ENCODE assay signal across 10 mouse cellular contexts in genomic region chr15:97135291-97135690, GRCm38 (mm10).
DNase-seq lines count a peak whose midpoint lies in the region; ATAC-seq lines count a peak whose summit lies in the region.
"Had no signal": no experiment of that assay in that cellular context is flagged by ENCODE, and none has a peak within 500 bp of the region (broad histone marks: within the 10 kb centered on the region; RNA-seq: fewer than 3 reads in every experiment).

No protein-coding gene starts in this region.

- no peak for ATAC-seq in hindbrain, embryonic 14.5 days (ENCODE audit: low FRiP score)
- ATAC-seq in hindbrain, embryonic 16.5 days = no peak

- WGBS in hindbrain, embryonic 14.5 days = 12% methylated on average over 11 of the region's 11 CpGs
- 14% methylated on average over 11 of the region's 11 CpGs for WGBS in hindbrain, embryonic 16.5 days
- WGBS in large intestine, adult 2 months = 7% methylated on average over 11 of the region's 11 CpGs

- intact Hi-C loops in gastrocnemius, postnatal 14 days (cut with DNase I; ENCODE audit: low total_unique reads) = no loop called here

- no peak overlapping the region for H3K9ac ChIP-seq in hindbrain, embryonic 14.5 days
- no peak overlapping the region for H3K9ac ChIP-seq in hindbrain, embryonic 16.5 days (ENCODE audit: low read depth, low read length)
- H3K9ac ChIP-seq: embryonic facial prominence, embryonic 15.5 days; midbrain, embryonic 12.5 days had no signal

- DNase-seq in hindbrain, embryonic 14.5 days (ENCODE audit: low spot score) = peak; percentile 80
- peak; percentile 78 for DNase-seq in ES-CJ7 (ENCODE audit: low read depth, low spot score)
- DNase-seq in c-Kit-positive CD71-negative TER-119-negative erythroid progenitor cells, embryonic 14.5 days (ENCODE audit: low read depth) = peak; percentile 53
- DNase-seq in gastrocnemius, postnatal 14 days = peak; percentile 55
- DNase-seq in large intestine, adult 2 months (ENCODE audit: low read depth, low spot score) = peak; percentile 7
- DNase-seq in lung, postnatal 25 days (ENCODE audit: low spot score) = peak; percentile 65
- DNase-seq in testis, postnatal 14 days (ENCODE audit: low spot score) = peak; percentile 21

- H3K4me1 ChIP-seq in hindbrain, embryonic 14.5 days (replicated peaks; ENCODE audit: control insufficient read depth, insufficient read depth, low read length) = no peaks in the 10 kb centered on the region
- no peaks in the 10 kb centered on the region for H3K4me1 ChIP-seq in hindbrain, embryonic 16.5 days (ENCODE audit: control insufficient read depth, insufficient read depth, low read depth, low read length)
- H3K4me1 ChIP-seq: midbrain, embryonic 12.5 days had no signal

- no peaks in the 10 kb centered on the region for H3K27me3 ChIP-seq in hindbrain, embryonic 14.5 days (ENCODE audit: control insufficient read depth, insufficient read depth, low read length)
- no peaks in the 10 kb centered on the region for H3K27me3 ChIP-seq in hindbrain, embryonic 16.5 days (replicated peaks; ENCODE audit: control insufficient read depth, insufficient read depth, low read length)
- H3K27me3 ChIP-seq: embryonic facial prominence, embryonic 15.5 days; midbrain, embryonic 12.5 days had no signal

- no peak overlapping the region for H3K4me3 ChIP-seq in hindbrain, embryonic 14.5 days (replicated peaks; ENCODE audit: low read length)
- H3K4me3 ChIP-seq in hindbrain, embryonic 16.5 days (ENCODE audit: low read length) = no peak overlapping the region
- H3K4me3 ChIP-seq: embryonic facial prominence, embryonic 15.5 days; midbrain, embryonic 12.5 days had no signal

- no peaks in the 10 kb centered on the region for H3K36me3 ChIP-seq in hindbrain, embryonic 14.5 days (replicated peaks; ENCODE audit: control insufficient read depth, insufficient read depth)
- no peaks in the 10 kb centered on the region for H3K36me3 ChIP-seq in hindbrain, embryonic 16.5 days (ENCODE audit: control insufficient read depth, insufficient read depth, low read length)
- H3K36me3 ChIP-seq: embryonic facial prominence, embryonic 15.5 days; midbrain, embryonic 12.5 days had no signal

- no peak overlapping the region for H3K4me2 ChIP-seq in hindbrain, embryonic 14.5 days (replicated peaks)
- no peak overlapping the region for H3K4me2 ChIP-seq in hindbrain, embryonic 16.5 days (ENCODE audit: low read length)
- H3K4me2 ChIP-seq: embryonic facial prominence, embryonic 15.5 days; midbrain, embryonic 12.5 days had no signal

- 0 out of 2 replicates have a peak, but pooled peaks cover 4% of the 10 kb centered on the region for H3K9me3 ChIP-seq in hindbrain, embryonic 14.5 days (ENCODE audit: control insufficient read depth, low read length)
- H3K9me3 ChIP-seq in hindbrain, embryonic 16.5 days (ENCODE audit: control insufficient read depth, low read length) = peaks cover 3% of the 10 kb centered on the region
- H3K9me3 ChIP-seq: embryonic facial prominence, embryonic 15.5 days had no signal

- H3K27ac ChIP-seq in hindbrain, embryonic 14.5 days = no peak overlapping the region
- no peak overlapping the region for H3K27ac ChIP-seq in hindbrain, embryonic 16.5 days (ENCODE audit: low read depth, low read length)
- H3K27ac ChIP-seq: embryonic facial prominence, embryonic 15.5 days; midbrain, embryonic 12.5 days had no signal

Comparison
In these comparisons a context has a peak if more than half of its experiments do, and no peak if none do; other contexts are left out.
1. DNase-seq: peak in every context shown above with its lines; median percentile 80 in hindbrain, embryonic 14.5 days; 78 in ES-CJ7; 65 in lung, postnatal 25 days; 55 in gastrocnemius, postnatal 14 days; 53 in c-Kit-positive CD71-negative TER-119-negative erythroid progenitor cells, embryonic 14.5 days; 21 in testis, postnatal 14 days; 7 in large intestine, adult 2 months.